Mouse (Mus musculus) regulatory T cell (primary cell): ENCODE measurements around the gene Mast4.

ENCODE experiments used
- in situ Hi-C: fragments of 300-600 bp; cut with MboI, MseI; formaldehyde crosslinking; loops from one replicate; pipeline ENCODE4 v1.15.1; 2025; ENCODE audit warnings: high pct_unique_total_duplicates

The Mast4 gene

DNA sequence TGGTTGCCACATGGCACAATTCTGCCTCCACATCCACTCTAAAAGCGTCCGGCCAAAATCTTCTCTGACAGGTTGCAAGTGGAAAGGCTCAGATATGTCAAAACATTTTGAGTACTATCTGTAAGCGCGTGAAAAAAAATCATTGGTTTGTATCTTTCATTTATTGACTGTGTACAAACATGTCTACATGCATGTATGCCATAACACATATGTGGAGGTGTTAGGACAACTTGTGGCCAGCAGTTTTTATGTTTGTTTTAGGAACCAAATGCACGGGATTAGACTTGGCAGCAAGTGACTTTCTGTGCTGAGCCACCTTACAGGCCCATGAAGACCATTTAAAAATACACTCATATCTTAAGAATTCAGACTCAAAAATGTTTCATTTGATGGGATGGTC is 206.7 kb downstream of the Mast4 start:
- in situ Hi-C loops, result no loop called here

DNA sequence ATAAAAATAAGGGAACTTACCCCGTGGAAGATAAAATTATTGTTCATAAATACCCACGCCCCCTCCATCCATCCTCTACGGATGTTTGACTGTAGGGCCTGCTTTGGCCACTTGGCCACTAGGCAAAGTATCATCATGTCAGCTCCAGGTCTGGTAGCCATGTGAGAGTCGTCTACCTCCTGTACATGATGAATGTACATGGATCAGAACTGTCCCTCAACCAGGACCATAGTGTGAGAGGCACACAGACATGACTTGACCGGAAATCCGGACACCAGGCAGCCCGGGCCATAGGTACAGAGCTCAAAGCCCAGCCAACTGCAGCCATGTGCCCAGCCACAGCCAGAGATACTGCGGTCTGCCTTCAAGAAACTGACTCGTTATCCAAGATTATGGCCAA is 210.6 kb downstream of the Mast4 start:
- in situ Hi-C loops, result no loop called here

DNA sequence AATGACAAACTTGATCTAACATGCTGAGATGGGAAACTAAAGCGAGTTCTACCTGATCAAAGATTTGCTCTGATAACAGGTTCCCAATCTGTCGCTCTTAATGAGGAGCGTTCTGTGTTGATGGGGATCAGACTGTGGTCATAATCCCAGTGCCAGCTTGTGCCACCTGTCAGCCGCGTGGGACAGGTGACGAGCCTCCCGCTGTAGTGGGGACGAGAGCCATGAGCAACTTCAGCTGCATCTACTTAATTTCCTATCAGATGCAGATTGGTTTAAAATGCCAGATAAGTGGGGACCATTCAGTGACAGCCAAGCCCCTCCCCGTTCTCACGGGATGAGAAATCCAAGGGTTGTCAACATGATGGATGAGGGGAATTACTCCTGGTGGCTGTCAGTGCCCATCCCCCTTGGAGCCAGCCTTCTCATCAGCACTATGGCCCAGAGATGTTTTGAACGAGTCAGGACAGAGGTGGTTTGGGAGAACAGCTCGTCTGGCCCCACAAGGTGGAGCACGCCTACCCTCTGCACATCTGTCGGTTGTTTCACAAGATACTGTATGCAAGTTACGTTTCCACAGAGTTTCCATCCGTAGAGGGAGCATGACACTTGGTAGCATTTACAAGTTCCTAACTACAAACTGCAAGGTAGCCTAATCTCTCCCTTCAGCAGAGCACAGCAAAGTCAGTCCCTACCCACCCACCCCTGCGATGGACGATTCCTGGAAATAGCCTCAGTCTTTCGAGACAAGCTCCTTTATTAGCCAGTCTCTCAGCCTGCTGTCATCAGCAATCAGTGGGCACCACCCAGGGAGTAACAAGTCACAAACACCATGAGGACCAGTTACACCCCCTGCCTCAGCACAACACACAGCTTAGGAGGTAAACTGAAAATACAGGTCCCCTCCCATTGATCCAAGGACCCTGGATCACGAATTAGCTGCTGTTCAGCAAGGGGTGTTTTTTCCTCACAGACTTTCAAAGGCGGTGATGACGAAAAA is 212.2 kb downstream of the Mast4 start:
- in situ Hi-C loops, result no loop called here

DNA sequence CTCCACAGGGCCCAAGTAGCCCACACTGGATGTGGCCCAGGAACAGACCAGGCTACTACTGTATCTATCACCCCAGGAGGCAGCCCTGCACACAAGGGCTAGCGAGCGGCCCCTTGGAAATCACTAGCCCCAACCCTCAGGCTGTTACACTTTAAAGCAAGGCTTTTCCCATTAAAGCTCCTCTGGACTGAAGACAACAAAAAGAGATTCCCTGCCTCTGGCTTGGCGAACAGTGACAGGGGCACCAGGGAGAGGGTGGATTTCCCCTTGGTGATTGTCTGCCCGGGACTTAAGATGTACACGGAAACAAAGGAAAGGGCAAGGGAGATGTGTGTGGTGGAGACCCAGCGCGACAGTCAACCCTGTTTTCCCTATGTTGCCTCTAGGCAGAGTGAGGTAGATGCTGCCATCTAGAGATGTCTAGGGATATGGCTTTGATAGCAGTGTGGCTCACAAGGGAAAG is 213.6 kb downstream of the Mast4 start:
- in situ Hi-C loops, result no loop called here

DNA sequence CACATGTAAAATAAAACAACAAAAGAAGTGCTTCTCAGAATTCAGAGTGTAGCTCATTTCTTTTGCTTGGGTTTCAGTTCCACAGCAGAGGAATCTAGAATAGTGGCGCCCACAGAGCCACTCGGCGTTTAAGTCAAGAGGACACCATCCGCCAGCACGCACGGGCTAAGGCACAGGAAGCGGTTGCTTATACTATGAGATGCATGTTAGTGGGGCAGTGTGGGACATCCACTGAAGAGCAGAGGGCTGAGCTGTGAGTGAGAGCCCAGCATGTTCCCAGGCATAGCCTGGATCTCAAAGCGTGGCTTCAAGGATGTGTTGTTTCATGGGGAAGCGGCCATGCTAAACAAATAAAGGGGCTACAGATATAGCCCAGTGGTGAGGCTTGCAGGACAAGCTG is 214.6 kb downstream of the Mast4 start:
- in situ Hi-C loops, result no loop called here

DNA sequence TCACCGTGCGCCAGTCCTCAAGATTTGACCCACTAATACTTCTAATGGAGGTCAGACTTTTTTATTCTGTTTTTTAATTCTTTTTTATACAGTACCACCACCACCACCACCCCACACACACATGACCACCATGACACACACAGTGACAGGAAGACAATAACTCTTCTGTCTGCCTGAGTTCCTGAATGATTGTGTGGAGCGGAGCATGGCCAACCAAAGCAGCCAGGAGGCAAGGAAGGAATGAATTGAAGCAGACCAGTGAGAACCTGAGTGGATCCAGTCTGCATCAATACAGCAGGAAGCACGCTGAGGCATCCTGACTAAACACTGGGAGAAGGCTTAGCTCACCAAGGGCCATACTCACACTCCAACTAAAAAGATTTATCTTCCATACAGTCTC is 219.2 kb downstream of the Mast4 start:
- in situ Hi-C loops, result no loop called here

DNA sequence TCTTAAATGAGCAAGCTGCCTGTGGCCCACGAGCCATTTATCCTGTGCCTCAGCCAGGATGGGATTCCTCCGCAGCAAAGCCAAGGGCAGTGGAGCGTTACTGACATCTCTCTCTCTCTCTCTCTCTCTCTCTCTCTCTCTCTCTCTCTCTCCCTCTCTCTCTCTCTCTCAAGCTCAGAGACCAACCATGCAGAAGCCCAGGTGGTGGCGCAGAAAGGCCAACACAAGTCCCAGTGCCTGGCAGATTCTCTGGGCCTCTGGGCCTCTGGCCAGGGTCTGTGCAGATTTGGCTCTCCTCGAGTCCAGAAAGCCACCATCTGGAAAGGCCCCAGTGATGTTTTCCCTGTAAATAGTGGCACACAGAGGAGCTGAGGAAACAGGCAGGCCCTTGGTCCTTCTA is 220.0 kb downstream of the Mast4 start:
- in situ Hi-C loops, result loop anchor here (5.0 kb wide), 1 partner anchor 432 kb away; no protein-coding TSS in a partner anchor

DNA sequence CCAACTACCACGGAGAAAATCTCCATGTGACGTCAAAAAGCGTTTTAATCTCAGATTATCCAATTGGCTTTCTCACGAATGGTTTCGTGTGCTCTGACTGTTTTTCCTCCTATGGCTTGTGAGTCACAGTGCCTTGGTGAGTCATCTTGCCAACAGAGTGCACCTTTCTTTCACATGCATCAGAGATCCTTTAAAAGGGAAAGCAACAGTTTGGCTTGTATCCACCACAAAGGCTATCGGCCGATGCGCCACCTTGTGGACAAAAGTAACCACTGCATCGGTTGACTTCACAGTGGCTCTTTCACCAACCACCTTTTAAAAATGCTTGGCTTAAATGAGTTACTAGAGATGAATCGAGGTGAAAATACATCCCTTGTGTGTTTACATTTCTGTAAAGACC is 224.4 kb downstream of the Mast4 start:
- in situ Hi-C loops, result loop anchor here (5.0 kb wide), 1 partner anchor 428 kb away; no protein-coding TSS in a partner anchor

DNA sequence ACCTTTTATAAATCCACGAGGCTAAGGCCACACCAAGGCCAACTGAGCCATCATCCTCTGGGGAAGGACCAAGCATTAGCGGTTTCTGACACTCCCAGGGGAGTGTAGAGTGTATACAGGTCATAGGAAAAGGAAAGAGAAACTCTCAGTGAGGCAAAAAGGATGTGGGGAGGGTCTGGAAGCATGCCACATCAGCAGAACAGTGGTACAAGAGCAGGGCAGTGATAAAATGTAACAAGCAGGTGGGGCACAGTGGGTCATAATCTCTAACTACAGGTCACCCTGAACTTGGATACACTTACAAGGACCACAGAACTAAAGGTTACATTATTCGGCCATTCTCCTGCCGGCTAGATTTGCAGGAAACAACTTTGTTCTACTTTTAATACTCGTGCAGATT is 226.9 kb downstream of the Mast4 start:
- in situ Hi-C loops, result no loop called here

DNA sequence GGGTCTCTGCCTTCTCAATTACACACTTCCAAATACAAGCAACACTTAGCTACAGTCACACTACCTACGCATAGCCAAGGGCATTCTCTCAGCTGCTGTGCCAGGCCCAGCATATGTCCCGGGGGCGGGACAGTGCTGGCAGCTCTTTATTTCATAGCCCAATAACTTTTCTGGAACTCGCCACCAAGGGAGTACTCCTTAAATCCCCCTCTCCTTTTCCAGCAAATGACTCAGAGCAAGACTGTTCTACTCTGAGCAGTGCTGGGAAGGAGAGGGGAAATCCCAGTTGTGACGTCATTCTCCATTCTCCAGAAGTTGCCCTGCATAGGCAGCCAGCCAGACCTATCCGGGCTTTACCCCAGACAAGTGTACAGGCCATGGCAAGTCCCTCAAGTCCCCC is 231.7 kb downstream of the Mast4 start:
- in situ Hi-C loops, result loop anchor here (5.0 kb wide), 1 partner anchor 175 kb away; no protein-coding TSS in a partner anchor

DNA sequence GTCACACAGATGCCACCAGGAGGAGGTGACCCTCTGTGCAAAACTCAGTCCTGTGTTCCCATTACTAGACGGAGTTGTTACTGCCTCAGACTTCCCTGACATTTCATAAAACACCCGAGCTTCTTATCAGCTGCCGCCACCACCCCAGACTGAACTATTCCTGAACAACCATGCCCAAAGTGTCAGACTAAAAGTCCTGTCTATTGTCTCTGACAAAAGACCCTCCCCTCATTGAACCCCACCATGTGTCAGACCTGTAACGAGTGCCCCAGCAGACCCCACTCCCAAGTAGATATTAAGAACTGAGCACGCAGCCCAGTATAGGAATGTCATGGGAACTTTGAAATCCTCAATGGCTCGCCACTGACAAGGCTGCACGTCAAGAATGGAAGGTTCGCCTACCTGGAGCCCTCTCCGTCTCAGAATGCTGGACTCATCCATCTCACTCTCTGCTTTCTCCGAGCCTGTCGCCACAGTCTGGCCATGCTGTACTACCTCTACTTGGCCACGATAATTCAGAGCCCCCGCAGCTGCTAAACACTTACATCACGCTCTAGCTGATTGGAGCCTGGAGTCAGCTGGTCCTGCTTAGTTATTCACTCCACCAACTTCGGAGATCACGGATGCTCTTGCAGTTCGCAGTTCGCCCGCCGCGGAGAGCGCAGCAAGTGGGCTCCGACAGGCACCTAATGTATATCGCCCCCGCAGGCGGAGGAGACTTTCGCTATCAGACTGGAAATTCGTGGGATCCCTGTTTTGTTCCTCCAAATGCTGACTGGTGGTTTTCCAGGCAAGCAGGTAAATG is 237.7 kb downstream of the Mast4 start:
- in situ Hi-C loops, result no loop called here

DNA sequence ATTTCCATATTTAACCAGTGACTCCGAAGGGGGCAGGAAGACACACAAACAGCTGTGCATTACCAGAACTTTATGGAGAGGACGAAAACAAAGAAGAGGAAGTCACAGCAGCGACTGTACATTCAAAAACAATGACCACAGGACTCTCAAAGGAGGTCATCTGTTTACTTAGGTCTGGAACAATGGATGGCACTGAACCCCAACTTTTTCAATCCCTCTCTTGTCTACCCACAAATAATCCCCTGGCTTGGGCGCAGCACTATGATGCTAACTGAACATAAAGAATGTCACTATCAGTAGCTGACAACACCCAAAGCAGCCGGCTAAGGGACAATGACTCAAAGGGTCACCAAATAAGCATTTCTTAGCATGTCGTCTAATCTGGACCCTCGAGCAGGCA is 238.8 kb downstream of the Mast4 start:
- in situ Hi-C loops, result no loop called here

DNA sequence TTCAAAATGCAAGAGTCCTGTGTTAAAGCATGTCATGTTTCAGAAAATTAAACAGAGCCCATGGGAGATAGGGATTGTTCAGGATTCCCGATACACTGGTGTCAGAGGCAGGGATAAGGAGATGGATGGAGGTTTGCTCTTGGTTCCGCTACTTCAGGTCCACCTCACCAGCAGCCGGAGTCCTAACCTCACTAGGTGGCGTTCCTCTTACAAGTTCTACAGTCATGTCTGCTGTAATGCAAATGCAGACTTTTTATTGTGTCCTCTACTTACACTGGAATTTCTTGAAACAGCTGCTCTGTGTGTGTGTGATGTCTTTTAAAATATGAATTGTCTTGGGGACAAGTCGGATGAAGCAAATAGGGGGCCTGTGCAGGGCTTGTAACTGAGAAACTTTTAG is 239.7 kb downstream of the Mast4 start:
- in situ Hi-C loops, result no loop called here

DNA sequence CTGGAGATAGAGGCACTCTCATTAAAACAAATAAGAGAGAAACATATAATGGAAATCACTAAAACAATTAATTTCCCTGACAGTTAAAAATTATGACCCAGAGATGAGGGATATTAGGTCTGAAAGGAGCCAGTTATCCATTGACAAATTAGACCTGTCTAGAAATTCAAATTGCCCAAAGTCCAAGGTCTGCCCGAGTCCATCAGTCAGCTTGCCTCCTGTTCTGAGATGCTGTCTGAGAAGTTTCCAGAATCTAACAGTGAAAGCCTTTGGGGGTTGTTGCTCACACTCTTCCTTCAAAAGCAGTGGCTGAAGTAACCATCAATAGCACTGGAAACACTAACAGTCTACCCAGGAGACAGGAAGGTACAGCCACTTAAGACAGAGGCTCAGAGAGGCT is 240.6 kb downstream of the Mast4 start:
- in situ Hi-C loops, result no loop called here

DNA sequence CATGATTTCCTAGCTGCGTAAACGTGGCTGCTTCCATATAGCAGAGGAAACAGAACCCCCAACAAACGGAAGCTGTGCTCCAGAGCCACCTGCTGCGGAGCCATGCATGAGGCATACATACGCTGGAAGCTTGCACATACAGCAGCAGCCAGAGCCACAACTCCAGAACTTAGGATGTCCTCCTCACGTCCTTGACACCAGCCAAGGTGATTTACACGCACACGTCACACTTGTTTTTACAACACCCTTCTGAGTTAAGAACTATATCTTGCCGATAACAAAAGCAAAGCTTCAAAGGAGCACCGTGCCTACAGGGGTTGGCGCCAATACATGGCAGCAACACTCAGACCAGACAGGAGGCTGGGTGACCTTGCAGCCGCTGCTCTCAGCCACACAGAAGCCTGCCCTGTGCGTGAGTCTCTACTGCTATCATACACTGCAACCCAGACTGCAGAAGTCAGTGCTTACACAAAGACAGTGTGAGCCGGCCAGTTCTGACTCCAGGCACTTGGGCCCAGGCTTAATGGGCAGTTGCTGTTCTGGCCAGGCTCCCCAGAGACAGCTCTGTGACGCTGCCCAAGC is 248.7 kb downstream of the Mast4 start:
- in situ Hi-C loops, result no loop called here

DNA sequence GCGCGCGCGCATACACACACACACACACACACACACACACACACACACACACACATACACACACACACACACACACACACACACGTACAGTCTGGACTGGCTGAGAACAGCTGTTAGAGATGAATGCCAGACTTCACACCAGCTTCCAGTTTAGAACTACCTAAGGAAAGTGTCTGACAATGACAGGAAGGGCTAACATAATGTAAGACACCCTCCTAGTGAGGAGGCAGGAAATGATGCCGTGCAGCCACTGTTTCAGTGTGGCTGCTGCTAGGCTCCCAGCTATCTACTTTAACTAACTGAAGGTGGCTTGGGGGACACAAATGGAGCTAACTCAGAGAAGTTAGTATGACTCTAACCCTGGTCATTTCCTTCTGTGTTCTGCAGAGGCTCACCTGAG is 251.4 kb downstream of the Mast4 start:
- in situ Hi-C loops, result no loop called here

DNA sequence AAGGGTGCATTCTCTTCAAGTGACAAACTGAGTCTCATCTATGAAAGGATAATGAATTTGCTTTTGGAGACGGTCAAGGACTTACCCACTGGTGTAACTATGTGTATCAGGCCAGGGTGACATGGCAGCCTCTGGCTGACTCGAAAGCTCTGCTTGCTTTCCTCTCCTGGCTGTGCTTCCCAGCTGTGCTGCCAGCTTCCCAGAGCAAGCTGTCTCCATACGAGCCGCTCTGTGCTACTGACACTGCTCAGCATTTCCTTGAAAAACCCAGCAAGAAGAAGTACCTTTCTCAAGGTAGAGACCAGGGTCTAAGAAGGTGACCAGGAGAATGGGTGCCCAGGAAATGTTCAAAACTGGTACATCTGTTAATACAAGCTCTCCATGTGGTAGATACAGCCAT is 254.5 kb downstream of the Mast4 start:
- in situ Hi-C loops, result no loop called here

DNA sequence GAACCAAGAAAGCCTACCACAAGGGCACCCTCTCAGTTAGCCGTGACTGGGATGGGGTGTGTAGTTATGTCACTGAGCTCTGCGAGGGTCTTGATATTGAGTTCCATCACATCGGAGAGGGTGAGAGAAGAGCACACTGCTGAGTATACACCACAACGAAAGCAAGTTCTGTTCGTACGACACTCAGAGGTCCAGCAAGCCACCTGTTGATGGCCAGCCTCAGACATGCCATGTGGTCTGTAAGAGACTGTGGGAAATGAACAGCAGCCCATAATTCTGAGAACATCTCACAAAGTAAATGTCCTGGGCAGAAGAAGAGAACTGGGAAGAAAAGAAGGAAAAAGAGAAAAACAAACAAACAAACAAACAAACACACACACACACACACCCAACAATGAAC is 255.5 kb downstream of the Mast4 start:
- in situ Hi-C loops, result no loop called here

DNA sequence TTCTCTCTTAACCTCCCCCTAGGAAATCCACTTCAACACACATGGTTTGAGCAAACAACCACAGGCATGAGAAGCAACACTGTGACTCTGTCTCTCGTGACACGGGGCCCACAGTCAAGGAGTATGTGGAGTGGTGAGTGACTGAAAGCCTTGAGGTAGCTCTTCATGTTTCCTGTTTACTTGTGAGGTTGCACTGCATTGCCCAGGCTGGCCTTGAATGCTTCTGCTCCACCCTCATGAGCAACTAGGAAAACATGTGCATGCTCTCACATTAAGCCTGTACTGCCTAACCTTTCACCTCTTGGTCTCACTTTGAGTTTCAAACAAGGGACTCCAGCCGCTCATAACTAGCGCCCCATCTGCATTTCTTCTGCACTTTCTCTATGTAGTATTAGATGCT is 260.8 kb downstream of the Mast4 start:
- in situ Hi-C loops, result no loop called here

DNA sequence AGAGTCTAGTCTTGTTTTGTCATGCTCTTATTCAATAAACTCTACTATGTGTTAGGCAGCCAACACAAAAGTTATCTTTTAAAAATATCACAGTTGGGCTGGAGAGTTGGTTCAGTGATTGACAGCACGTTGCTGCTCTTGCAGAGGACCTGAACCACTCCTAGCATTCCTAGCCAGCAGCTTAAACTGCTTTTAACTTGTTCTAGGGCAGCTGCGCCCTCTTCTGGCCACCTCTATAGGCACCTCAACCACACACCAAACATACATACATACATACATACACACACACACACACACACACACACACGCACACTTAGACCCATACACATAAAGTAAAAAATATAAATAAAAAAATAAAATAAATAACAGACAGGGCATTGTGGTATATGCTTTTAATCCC is 262.5 kb downstream of the Mast4 start:
- in situ Hi-C loops, result no loop called here

DNA sequence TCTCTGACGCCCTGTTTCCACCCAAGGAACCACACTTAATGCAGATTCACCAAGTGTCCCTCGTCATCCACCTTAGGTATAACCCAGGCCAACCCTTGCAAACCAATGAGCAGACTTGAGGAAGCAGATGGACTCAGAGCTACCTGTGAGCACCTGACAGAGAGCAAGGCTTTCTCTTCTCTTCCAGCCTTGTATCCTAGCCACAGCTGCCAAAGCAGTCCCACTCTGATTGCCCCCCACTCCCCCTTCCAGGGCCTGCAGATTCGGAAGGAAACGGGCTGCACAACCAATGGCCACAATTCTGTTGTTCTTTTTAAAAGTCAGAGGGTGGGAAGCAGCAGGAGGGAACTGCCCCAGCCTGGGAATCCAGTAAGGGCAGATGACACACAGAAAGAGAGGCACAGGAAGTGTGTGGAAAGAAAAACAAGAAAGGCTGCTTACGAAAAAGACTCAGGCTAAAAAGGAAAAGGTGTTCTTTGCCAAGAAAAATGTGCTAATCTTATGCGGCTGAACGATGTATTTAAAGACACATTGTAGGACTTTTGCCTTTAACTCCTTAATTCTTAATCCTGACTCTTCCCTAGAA is 266.6 kb downstream of the Mast4 start:
- in situ Hi-C loops, result no loop called here

DNA sequence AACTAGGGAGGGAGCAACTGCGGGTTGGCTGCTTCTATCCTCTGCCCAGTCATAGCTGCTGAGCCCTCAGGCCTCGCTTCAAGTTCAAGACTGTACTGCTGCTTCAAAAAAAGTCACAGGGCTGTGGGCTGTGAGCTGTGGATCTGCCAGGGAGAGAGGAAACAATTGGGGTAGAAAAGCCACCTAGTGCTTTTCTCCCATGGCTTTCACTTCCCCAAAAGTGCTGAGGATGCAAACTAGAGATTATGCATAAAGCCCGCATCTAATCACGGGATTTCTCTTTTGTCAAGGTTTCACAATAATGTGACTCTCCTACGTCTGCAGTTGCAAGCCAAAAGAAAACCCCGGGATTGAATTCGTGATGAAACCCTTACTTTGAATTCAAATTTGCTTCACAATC is 268.9 kb downstream of the Mast4 start:
- in situ Hi-C loops, result no loop called here
